Mouse (Mus musculus): ENCODE measurements around the gene Thbs1.

GRCm38 (mm10) chr2:118139261-118139660, 27.6 kb downstream of the Thbs1 start:
- TF ChIP-seq POLR2A (IDR thresholded peaks at IDR 0.05; ENCODE audit: low read depth, low read length) (no peak), CTCF (IDR thresholded peaks at IDR 0.05; ENCODE audit: borderline replicate concordance, insufficient read depth, low read length) (no peak)
